Mouse (Mus musculus): ENCODE measurements around the gene Snrpa. TPM values are rescaled to one million over a fixed set of nuclear protein-coding genes. Genes with fewer than 3 reads are reported as not detected.

Gene Snrpa
- polyA plus RNA-seq, 1 experiment from 2014 or later, result 305 TPM

DNA sequence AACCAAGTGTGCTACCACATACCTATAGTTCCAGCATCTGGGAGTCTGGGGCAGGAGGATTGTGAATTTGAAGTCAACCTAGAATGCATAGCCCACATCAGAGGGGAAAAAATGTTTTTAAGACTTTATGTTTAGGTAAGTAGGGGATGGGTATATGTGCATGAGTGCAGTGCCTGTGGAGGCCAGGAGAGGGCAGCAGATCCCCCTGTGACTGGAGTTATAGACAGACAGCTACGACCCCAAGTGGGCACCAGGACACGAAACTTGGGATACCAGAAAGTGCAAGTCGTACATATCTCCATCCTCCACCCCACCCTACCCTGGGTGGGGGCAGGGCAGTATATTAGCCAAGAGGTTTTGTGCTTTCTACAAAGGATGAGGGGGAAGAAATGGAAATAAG, 11.1 kb downstream of the Snrpa start:
- Histone ChIP-seq H3K27me3 (ENCODE audit: insufficient read depth, low read length) (no peaks in the 10 kb centered on the region), H3K27ac (ENCODE audit: low read length) (no peak overlapping the region), H3K36me3 (ENCODE audit: insufficient read depth, low read length) (peaks cover 59% of the 10 kb centered on the region), H3K9me3 (ENCODE audit: low read length) (0 out of 2 replicates have a peak, but pooled peaks cover 6% of the 10 kb centered on the region), H3K9ac (replicated peaks; ENCODE audit: low read length) (no peak overlapping the region), H3K4me2 (replicated peaks; ENCODE audit: low read depth, low read length) (no peak overlapping the region), H3K4me3 (ENCODE audit: low read length) (no peak overlapping the region), H3K4me1 (ENCODE audit: insufficient read depth, low read length) (no peaks in the 10 kb centered on the region)
- ATAC-seq (ENCODE audit: low FRiP score, low TSS enrichment), result no peak
- WGBS, result 71% methylated on average over 3 of the region's 3 CpGs

GRCm38 (mm10) chr7:27182498-27182897, 13.6 kb downstream of the Snrpa start:
- Histone ChIP-seq H3K27me3 (ENCODE audit: insufficient read depth, low read length) (no peaks in the 10 kb centered on the region), H3K27ac (ENCODE audit: low read length) (no peak overlapping the region), H3K36me3 (ENCODE audit: insufficient read depth, low read length) (peaks cover 34% of the 10 kb centered on the region), H3K9me3 (ENCODE audit: low read length) (0 out of 2 replicates have a peak, but pooled peaks cover 3% of the 10 kb centered on the region), H3K9ac (replicated peaks; ENCODE audit: low read length) (no peak overlapping the region), H3K4me1 (ENCODE audit: insufficient read depth, low read length) (peaks cover 14% of the 10 kb centered on the region), H3K4me3 (ENCODE audit: low read length) (no peak overlapping the region), H3K4me2 (replicated peaks; ENCODE audit: low read depth, low read length) (no peak overlapping the region)
- WGBS, result 97% methylated on average over 1 of the region's 1 CpGs
- no peak for ATAC-seq (ENCODE audit: low FRiP score, low TSS enrichment)

GRCm38 (mm10) chr7:27180837-27181695, 15.0 kb downstream of the Snrpa start, which contains the start of the genes Gm21983 and Mia:
Gene Gm21983, minus strand, starts transcription at chr7:27181086.
Gene Mia, minus strand, starts transcription at chr7:27181157.
- Histone ChIP-seq H3K4me1 (ENCODE audit: insufficient read depth, low read length) (peaks cover 15% of the 10 kb centered on the region), H3K9me3 (ENCODE audit: low read length) (0 out of 2 replicates have a peak, but pooled peaks cover 3% of the 10 kb centered on the region), H3K4me3 (ENCODE audit: low read length) (0 out of 2 replicates have a peak within 1 kb of the TSS, but pooled peaks have one; percentile 15), H3K27ac (ENCODE audit: low read length) (peak within 1 kb of the TSS; percentile 79), H3K4me2 (replicated peaks; ENCODE audit: low read depth, low read length) (peak within 1 kb of the TSS; percentile 57), H3K36me3 (ENCODE audit: insufficient read depth, low read length) (peaks cover 20% of the 10 kb centered on the region), H3K9ac (replicated peaks; ENCODE audit: low read length) (peak within 1 kb of the TSS; percentile 7; the same call in 1 of the 2 replicates), H3K27me3 (ENCODE audit: insufficient read depth, low read length) (no peaks in the 10 kb centered on the region)
- no peak for ATAC-seq (ENCODE audit: low FRiP score, low TSS enrichment)
- 58% methylated on average over 14 of the region's 14 CpGs for WGBS

GRCm38 (mm10) chr7:27180036-27180435, 16.0 kb downstream of the Snrpa start:
- peak overlapping the region; percentile 57 for H3K4me2 ChIP-seq (replicated peaks; ENCODE audit: low read depth, low read length)
- peaks cover 15% of the 10 kb centered on the region for H3K4me1 ChIP-seq (ENCODE audit: insufficient read depth, low read length)
- H3K27me3 ChIP-seq (ENCODE audit: insufficient read depth, low read length), result no peaks in the 10 kb centered on the region
- no peak for ATAC-seq (ENCODE audit: low FRiP score, low TSS enrichment)
- H3K36me3 ChIP-seq (ENCODE audit: insufficient read depth, low read length), result peaks cover 10% of the 10 kb centered on the region
- no peak overlapping the region for H3K4me3 ChIP-seq (ENCODE audit: low read length)
- peak overlapping the region; percentile 79; the same call in 1 of the 2 replicates for H3K27ac ChIP-seq (ENCODE audit: low read length)
- H3K9ac ChIP-seq (replicated peaks; ENCODE audit: low read length), result no peak overlapping the region; the same call in 1 of the 2 replicates
- 50% methylated on average over 5 of the region's 5 CpGs for WGBS
- 0 out of 2 replicates have a peak, but pooled peaks cover 1% of the 10 kb centered on the region for H3K9me3 ChIP-seq (ENCODE audit: low read length)

GRCm38 (mm10) chr7:27179217-27179918, 16.7 kb downstream of the Snrpa start:
- Histone ChIP-seq H3K4me3 (ENCODE audit: low read length) (peak overlapping the region; percentile 86), H3K27ac (ENCODE audit: low read length) (peak overlapping the region; percentile 79), H3K4me2 (replicated peaks; ENCODE audit: low read depth, low read length) (peak overlapping the region; percentile 57), H3K4me1 (ENCODE audit: insufficient read depth, low read length) (peaks cover 15% of the 10 kb centered on the region), H3K36me3 (ENCODE audit: insufficient read depth, low read length) (peaks cover 8% of the 10 kb centered on the region; the same call in 1 of the 2 replicates), H3K9ac (replicated peaks; ENCODE audit: low read length) (peak overlapping the region; percentile 57), H3K9me3 (ENCODE audit: low read length) (no peaks in the 10 kb centered on the region), H3K27me3 (ENCODE audit: insufficient read depth, low read length) (no peaks in the 10 kb centered on the region)
- no peak for ATAC-seq (ENCODE audit: low FRiP score, low TSS enrichment)
- 46% methylated on average over 16 of the region's 16 CpGs for WGBS

DNA sequence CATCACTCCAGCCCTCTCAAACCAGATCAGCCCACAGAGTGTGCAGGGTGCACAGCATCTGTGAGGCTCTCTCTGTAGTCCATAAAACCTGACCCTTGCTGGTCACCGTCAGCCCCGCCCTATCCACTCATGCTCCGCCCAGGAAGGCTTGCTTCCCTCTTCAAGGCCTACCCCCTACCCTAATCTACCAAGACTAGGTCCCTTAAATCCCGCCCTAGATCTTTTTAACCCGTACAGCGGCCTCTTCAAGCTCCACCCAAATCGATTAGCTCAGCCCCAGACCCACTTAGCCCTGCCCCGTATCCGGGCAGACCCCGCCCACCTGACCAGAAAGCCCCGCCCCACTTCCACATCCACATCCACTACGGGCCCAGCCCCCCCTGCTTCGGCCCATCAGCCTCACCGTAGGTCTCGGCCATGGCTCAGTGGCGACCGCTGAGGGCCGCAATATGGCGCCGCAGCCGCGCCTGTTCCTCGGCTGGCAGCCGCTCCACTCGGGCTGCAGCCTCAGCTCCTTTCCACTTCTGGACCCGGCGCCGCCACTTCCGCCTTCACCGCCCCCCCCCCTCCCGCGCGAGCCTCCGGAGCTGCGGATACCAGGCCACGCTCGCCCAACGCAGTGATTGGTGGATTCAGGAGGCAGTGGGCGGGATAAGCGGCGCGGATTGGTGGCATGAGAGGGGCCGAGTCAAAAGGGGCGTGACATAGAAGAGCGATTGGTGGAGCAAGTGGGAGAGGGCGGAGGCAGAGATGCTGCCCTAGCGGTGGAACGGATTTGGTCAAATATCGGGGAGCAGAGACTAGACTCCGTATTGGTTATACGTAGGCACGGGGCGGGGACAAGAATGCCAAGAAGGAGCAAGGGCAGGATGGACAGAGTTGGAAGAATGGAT, 17.5 kb downstream of the Snrpa start, which contains the start of gene Rab4b:
Rab4b (minus strand) TSS at position 573 of the 893 bp plus-strand sequence.
- peak within 1 kb of the TSS; percentile 97 for H3K27ac ChIP-seq (ENCODE audit: low read length)
- peak within 1 kb of the TSS; percentile 75 for H3K9ac ChIP-seq (replicated peaks; ENCODE audit: low read length)
- WGBS, result under 1% methylated on average over 49 of the region's 53 CpGs
- H3K9me3 ChIP-seq (ENCODE audit: low read length), result no peaks in the 10 kb centered on the region
- peak within 1 kb of the TSS; percentile 86 for H3K4me3 ChIP-seq (ENCODE audit: low read length)
- peaks cover 7% of the 10 kb centered on the region; the same call in 1 of the 2 replicates for H3K36me3 ChIP-seq (ENCODE audit: insufficient read depth, low read length)
- peak; percentile 97 for ATAC-seq (ENCODE audit: low FRiP score, low TSS enrichment)
- peaks cover 15% of the 10 kb centered on the region for H3K4me1 ChIP-seq (ENCODE audit: insufficient read depth, low read length)
- peak within 1 kb of the TSS; percentile 61 for H3K4me2 ChIP-seq (replicated peaks; ENCODE audit: low read depth, low read length)
- no peaks in the 10 kb centered on the region for H3K27me3 ChIP-seq (ENCODE audit: insufficient read depth, low read length)

DNA sequence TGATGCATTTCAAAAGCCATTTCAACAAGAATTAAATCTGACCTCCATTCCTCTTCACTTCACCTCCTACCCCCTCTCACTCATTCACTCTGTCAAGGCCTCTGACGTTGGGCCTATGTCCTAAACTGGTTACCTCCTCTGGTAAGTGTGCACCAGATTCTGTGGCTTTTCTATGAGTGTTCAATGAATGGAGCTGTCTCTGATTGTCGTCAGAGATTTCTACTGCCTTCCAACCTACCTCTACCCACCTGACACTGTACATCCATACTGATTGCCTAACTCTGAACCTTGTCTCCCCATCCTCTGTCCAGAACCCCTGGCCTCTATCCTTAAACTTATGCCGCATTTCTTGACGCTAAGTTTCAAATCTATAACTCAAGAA, 18.1 kb downstream of the Snrpa start:
- Histone ChIP-seq H3K9me3 (ENCODE audit: low read length) (no peaks in the 10 kb centered on the region), H3K27ac (ENCODE audit: low read length) (peak overlapping the region; percentile 97), H3K27me3 (ENCODE audit: insufficient read depth, low read length) (no peaks in the 10 kb centered on the region), H3K9ac (replicated peaks; ENCODE audit: low read length) (peak overlapping the region; percentile 75), H3K4me2 (replicated peaks; ENCODE audit: low read depth, low read length) (peak overlapping the region; percentile 61), H3K4me1 (ENCODE audit: insufficient read depth, low read length) (peaks cover 15% of the 10 kb centered on the region), H3K4me3 (ENCODE audit: low read length) (peak overlapping the region; percentile 86), H3K36me3 (ENCODE audit: insufficient read depth, low read length) (peaks cover 8% of the 10 kb centered on the region; the same call in 1 of the 2 replicates)
- WGBS, result 15% methylated on average over 4 of the region's 4 CpGs
- ATAC-seq (ENCODE audit: low FRiP score, low TSS enrichment), result peak; percentile 20; the same call in 1 of the 2 replicates

GRCm38 (mm10) chr7:27174896-27175295, 21.2 kb downstream of the Snrpa start:
- WGBS, result 95% methylated on average over 7 of the region's 7 CpGs
- Histone ChIP-seq H3K9me3 (ENCODE audit: low read length) (no peaks in the 10 kb centered on the region), H3K4me3 (ENCODE audit: low read length) (no peak overlapping the region), H3K27ac (ENCODE audit: low read length) (no peak overlapping the region), H3K4me2 (replicated peaks; ENCODE audit: low read depth, low read length) (no peak overlapping the region), H3K9ac (replicated peaks; ENCODE audit: low read length) (no peak overlapping the region), H3K27me3 (ENCODE audit: insufficient read depth, low read length) (no peaks in the 10 kb centered on the region), H3K4me1 (ENCODE audit: insufficient read depth, low read length) (peaks cover 15% of the 10 kb centered on the region), H3K36me3 (ENCODE audit: insufficient read depth, low read length) (peaks cover 29% of the 10 kb centered on the region)
- no peak for ATAC-seq (ENCODE audit: low FRiP score, low TSS enrichment)

GRCm38 (mm10) chr7:27174496-27174895, 21.6 kb downstream of the Snrpa start:
- H3K27me3 ChIP-seq (ENCODE audit: insufficient read depth, low read length), result no peaks in the 10 kb centered on the region
- 93% methylated on average over 15 of the region's 15 CpGs for WGBS
- no peak for ATAC-seq (ENCODE audit: low FRiP score, low TSS enrichment)
- H3K4me1 ChIP-seq (ENCODE audit: insufficient read depth, low read length), result peaks cover 11% of the 10 kb centered on the region
- H3K4me3 ChIP-seq (ENCODE audit: low read length), result no peak overlapping the region
- H3K9ac ChIP-seq (replicated peaks; ENCODE audit: low read length), result no peak overlapping the region
- H3K9me3 ChIP-seq (ENCODE audit: low read length), result no peaks in the 10 kb centered on the region
- H3K36me3 ChIP-seq (ENCODE audit: insufficient read depth, low read length), result peaks cover 29% of the 10 kb centered on the region
- no peak overlapping the region for H3K27ac ChIP-seq (ENCODE audit: low read length)
- H3K4me2 ChIP-seq (replicated peaks; ENCODE audit: low read depth, low read length), result no peak overlapping the region
